Comparison of ENCODE assay signal across 21 mouse cellular contexts in genomic region chr7:74709993-74710581, GRCm38 (mm10).
DNase-seq lines count a peak whose midpoint lies in the region; ATAC-seq and TF ChIP-seq lines count a peak whose summit lies in the region.
"Had no signal": no experiment of that assay in that cellular context is flagged by ENCODE, and none has a peak within 500 bp of the region (broad histone marks: within the 10 kb centered on the region; RNA-seq: fewer than 3 reads in every experiment).

No protein-coding gene starts in this region.

- H3K9ac ChIP-seq in forebrain, embryonic 11.5 days (ENCODE audit: low read length), result no peak overlapping the region
- H3K9ac ChIP-seq in forebrain, postnatal 0 days, result no peak overlapping the region
- no peak overlapping the region for H3K9ac ChIP-seq in midbrain, embryonic 16.5 days (ENCODE audit: low read depth, low read length)
- H3K9ac ChIP-seq in kidney, embryonic 16.5 days (replicated peaks; ENCODE audit: low read length), result no peak overlapping the region
- H3K9ac ChIP-seq: neural tube, embryonic 13.5 days had no signal

- 26% methylated on average over 7 of the region's 7 CpGs for whole genome bisulfite sequencing in forebrain, embryonic 11.5 days
- WGBS in forebrain, postnatal 0 days, result 17% methylated on average over 7 of the region's 7 CpGs
- 11% methylated on average over 7 of the region's 7 CpGs for WGBS in midbrain, embryonic 16.5 days
- WGBS in kidney, embryonic 16.5 days, result 68% methylated on average over 7 of the region's 7 CpGs
- 58% methylated on average over 7 of the region's 7 CpGs for WGBS in embryonic facial prominence, embryonic 10.5 days

- no peak overlapping the region for H3K4me3 ChIP-seq in forebrain, embryonic 11.5 days (ENCODE audit: low read depth, low read length)
- H3K4me3 ChIP-seq in forebrain, postnatal 0 days (ENCODE audit: low read depth, low read length), result no peak overlapping the region
- no peak overlapping the region for H3K4me3 ChIP-seq in midbrain, embryonic 16.5 days (ENCODE audit: low read depth, low read length)
- H3K4me3 ChIP-seq in kidney, embryonic 16.5 days (ENCODE audit: low read length), result no peak overlapping the region
- no peak overlapping the region for H3K4me3 ChIP-seq in embryonic facial prominence, embryonic 10.5 days
- H3K4me3 ChIP-seq: neural tube, embryonic 13.5 days had no signal

- H3K9me3 ChIP-seq in forebrain, embryonic 11.5 days (ENCODE audit: control insufficient read depth, low read length), result no peaks in the 10 kb centered on the region
- H3K9me3 ChIP-seq in forebrain, postnatal 0 days (ENCODE audit: low read length), result no peaks in the 10 kb centered on the region
- no peaks in the 10 kb centered on the region for H3K9me3 ChIP-seq in midbrain, embryonic 16.5 days (replicated peaks; ENCODE audit: control insufficient read depth, low read length, poor library complexity, severe bottlenecking)
- no peaks in the 10 kb centered on the region for H3K9me3 ChIP-seq in kidney, embryonic 16.5 days (ENCODE audit: low read length)
- H3K9me3 ChIP-seq in embryonic facial prominence, embryonic 10.5 days, result no peaks in the 10 kb centered on the region
- H3K9me3 ChIP-seq: neural tube, embryonic 13.5 days had no signal

- no peak for TF ChIP-seq CTCF in forebrain, postnatal 0 days (IDR thresholded peaks at IDR 0.05; ENCODE audit: low read depth)

- peak; percentile 48; the same call in 1 of the 2 replicates for ATAC-seq in forebrain, embryonic 11.5 days (replicated peaks; ENCODE audit: low FRiP score)
- no peak for ATAC-seq in forebrain, postnatal 0 days
- no peak for ATAC-seq in midbrain, embryonic 16.5 days
- no peak for ATAC-seq in kidney, embryonic 16.5 days (ENCODE audit: low FRiP score, low TSS enrichment)
- ATAC-seq: CD4-positive, CD25-positive, alpha-beta regulatory T cell, adult 4 months; lung, postnatal 0 days; Patski had no signal

- no peaks in the 10 kb centered on the region for H3K36me3 ChIP-seq in forebrain, embryonic 11.5 days (ENCODE audit: control insufficient read depth, insufficient read depth, low read length)
- H3K36me3 ChIP-seq in forebrain, postnatal 0 days (ENCODE audit: insufficient read depth), result no peaks in the 10 kb centered on the region
- no peaks in the 10 kb centered on the region for H3K36me3 ChIP-seq in midbrain, embryonic 16.5 days (ENCODE audit: control insufficient read depth, insufficient read depth, low read length)
- H3K36me3 ChIP-seq in kidney, embryonic 16.5 days (ENCODE audit: insufficient read depth, low read length), result no peaks in the 10 kb centered on the region
- no peaks in the 10 kb centered on the region for H3K36me3 ChIP-seq in embryonic facial prominence, embryonic 10.5 days (replicated peaks)
- H3K36me3 ChIP-seq: neural tube, embryonic 13.5 days had no signal

- peaks cover 7% of the 10 kb centered on the region; the same call in 1 of the 2 replicates for H3K4me1 ChIP-seq in forebrain, embryonic 11.5 days (replicated peaks; ENCODE audit: control insufficient read depth, insufficient read depth, low read length)
- peaks cover 5% of the 10 kb centered on the region; the same call in 1 of the 2 replicates for H3K4me1 ChIP-seq in forebrain, postnatal 0 days (ENCODE audit: insufficient read depth)
- peaks cover 8% of the 10 kb centered on the region for H3K4me1 ChIP-seq in midbrain, embryonic 16.5 days (ENCODE audit: control insufficient read depth, insufficient read depth, low read length)
- no peaks in the 10 kb centered on the region for H3K4me1 ChIP-seq in kidney, embryonic 16.5 days (ENCODE audit: insufficient read depth, low read length)
- H3K4me1 ChIP-seq in embryonic facial prominence, embryonic 10.5 days, result peaks cover 12% of the 10 kb centered on the region

- no peak overlapping the region for H3K4me2 ChIP-seq in forebrain, embryonic 11.5 days (ENCODE audit: low read depth, low read length, severe bottlenecking)
- no peak overlapping the region for H3K4me2 ChIP-seq in forebrain, postnatal 0 days (ENCODE audit: low read depth)
- H3K4me2 ChIP-seq in midbrain, embryonic 16.5 days (ENCODE audit: low read length), result no peak overlapping the region
- H3K4me2 ChIP-seq in kidney, embryonic 16.5 days (replicated peaks; ENCODE audit: low read depth, low read length), result no peak overlapping the region
- H3K4me2 ChIP-seq: heart, embryonic 11.5 days; neural tube, embryonic 13.5 days had no signal

- H3K27ac ChIP-seq in forebrain, embryonic 11.5 days (ENCODE audit: low read depth, low read length), result no peak overlapping the region
- H3K27ac ChIP-seq in forebrain, postnatal 0 days (ENCODE audit: low read depth, low read length), result no peak overlapping the region
- H3K27ac ChIP-seq in midbrain, embryonic 16.5 days (ENCODE audit: low read length), result 0 out of 2 replicates have a peak overlapping the region, but pooled peaks have one; percentile 11
- no peak overlapping the region for H3K27ac ChIP-seq in kidney, embryonic 16.5 days (ENCODE audit: low read length)
- H3K27ac ChIP-seq in embryonic facial prominence, embryonic 10.5 days (replicated peaks), result no peak overlapping the region
- H3K27ac ChIP-seq: neural tube, embryonic 13.5 days; stomach, postnatal 0 days had no signal

- no peak for DNase-seq in forebrain, embryonic 11.5 days (ENCODE audit: low spot score)
- no peak for DNase-seq in forebrain, postnatal 0 days
- peak; percentile 19 for DNase-seq in layer of hippocampus, adult 11-12 months (ENCODE audit: low spot score)
- no peak for DNase-seq in layer of hippocampus, adult 9-10 months (ENCODE audit: low spot score)
- DNase-seq in mesoderm, embryonic 11.5 days (ENCODE audit: low read depth, low spot score), result peak; percentile 11
- no peak for DNase-seq in embryonic facial prominence, embryonic 10.5 days (ENCODE audit: low spot score)
- DNase-seq: adrenal gland, postnatal 14 days; cerebellum, adult 11 months; heart, postnatal 10 days; kidney, adult 2 months; kidney, postnatal 14 days; liver; right cerebral cortex, postnatal 25 days had no signal

- no peaks in the 10 kb centered on the region for H3K27me3 ChIP-seq in forebrain, embryonic 11.5 days (ENCODE audit: control insufficient read depth, insufficient read depth, low read length)
- H3K27me3 ChIP-seq in forebrain, postnatal 0 days (ENCODE audit: insufficient read depth, low read length), result no peaks in the 10 kb centered on the region
- H3K27me3 ChIP-seq in midbrain, embryonic 16.5 days (ENCODE audit: control insufficient read depth, insufficient read depth, low read depth, low read length), result no peaks in the 10 kb centered on the region
- H3K27me3 ChIP-seq in kidney, embryonic 16.5 days (ENCODE audit: insufficient read depth, low read length), result no peaks in the 10 kb centered on the region
- H3K27me3 ChIP-seq in embryonic facial prominence, embryonic 10.5 days (replicated peaks; ENCODE audit: low read depth, poor library complexity, severe bottlenecking), result no peaks in the 10 kb centered on the region
- H3K27me3 ChIP-seq: neural tube, embryonic 13.5 days; Patski had no signal

Comparison
In these comparisons a context has a peak if more than half of its experiments do, and no peak if none do; other contexts are left out.
1. DNase-seq: peak in layer of hippocampus, adult 11-12 months (single experiment) and mesoderm, embryonic 11.5 days (single experiment); none in forebrain, embryonic 11.5 days (single experiment), forebrain, postnatal 0 days (single experiment), layer of hippocampus, adult 9-10 months (single experiment) and embryonic facial prominence, embryonic 10.5 days (single experiment).